In the genomic region with DNA sequence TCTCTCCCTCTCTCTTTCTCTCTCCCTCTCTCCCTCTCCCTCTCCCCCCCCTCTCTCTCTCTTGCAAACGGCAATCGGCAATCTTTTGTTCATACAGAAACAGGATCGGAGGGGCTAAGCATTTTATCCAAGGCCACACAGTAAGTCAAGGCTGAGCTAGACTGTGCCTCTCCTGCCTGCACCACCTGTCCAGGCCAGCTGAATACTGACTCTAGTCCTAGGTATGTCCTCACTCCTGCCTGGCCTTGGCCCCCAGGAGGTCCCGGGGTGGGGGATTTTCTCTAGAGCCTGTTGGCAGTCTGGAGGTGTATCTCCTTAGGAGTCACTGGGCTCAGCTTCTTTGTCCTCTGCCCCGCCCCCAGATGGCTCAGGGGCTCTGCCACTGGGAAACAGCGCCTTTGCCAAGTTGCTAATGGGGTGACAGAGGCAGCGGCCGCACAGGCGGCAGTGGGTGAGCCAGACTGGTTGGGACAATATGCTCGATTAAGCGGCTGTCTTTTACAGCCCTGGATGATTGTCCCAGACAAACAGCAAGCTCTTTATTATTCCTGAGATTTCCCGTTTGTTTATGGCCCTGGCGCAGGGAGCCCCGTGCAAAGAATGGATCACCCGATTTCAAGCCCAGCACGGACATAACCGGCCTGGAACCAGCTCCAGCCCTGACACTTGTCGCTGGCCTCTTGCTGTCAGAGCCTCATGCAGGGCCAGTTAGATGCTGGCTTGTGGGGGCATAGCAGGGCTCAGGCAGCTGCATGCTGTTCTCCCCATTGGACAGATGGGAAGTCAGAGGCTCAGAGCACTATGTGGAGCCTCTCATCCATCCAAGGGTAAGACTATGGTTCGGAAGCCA, we compare ENCODE assay signal across 9 mouse cellular contexts. TPM values are rescaled to one million over a fixed set of nuclear protein-coding genes. Genes with fewer than 3 reads are reported as not detected.
DNase-seq lines count a peak whose midpoint lies in the region; ATAC-seq and TF ChIP-seq lines count a peak whose summit lies in the region.
"Had no signal": no experiment of that assay in that cellular context is flagged by ENCODE, and none has a peak within 500 bp of the region (broad histone marks: within the 10 kb centered on the region; RNA-seq: fewer than 3 reads in every experiment).

No protein-coding gene starts in this region.

- H3K27me3 ChIP-seq in forebrain, postnatal 0 days (ENCODE audit: insufficient read depth, low read length): no peaks in the 10 kb centered on the region
- H3K27me3 ChIP-seq in midbrain, embryonic 12.5 days: no peaks in the 10 kb centered on the region

- H3K9me3 ChIP-seq in forebrain, postnatal 0 days (ENCODE audit: low read length): no peaks in the 10 kb centered on the region
- H3K9me3 ChIP-seq in midbrain, embryonic 12.5 days: no peaks in the 10 kb centered on the region

- WGBS in forebrain, postnatal 0 days: 18% methylated on average over 19 of the region's 19 CpGs
- WGBS in midbrain, embryonic 12.5 days: 30% methylated on average over 19 of the region's 19 CpGs

- no peaks in the 10 kb centered on the region for H3K4me1 ChIP-seq in forebrain, postnatal 0 days (ENCODE audit: insufficient read depth)
- peaks cover 9% of the 10 kb centered on the region for H3K4me1 ChIP-seq in midbrain, embryonic 12.5 days

- TF ChIP-seq CTCF in layer of hippocampus, adult 2 months (conservative IDR thresholded peaks at IDR 0.05): no peak
- TF ChIP-seq CTCF in forebrain, postnatal 0 days (IDR thresholded peaks at IDR 0.05; ENCODE audit: low read depth): no peak

- H3K9ac ChIP-seq in forebrain, postnatal 0 days: no peak overlapping the region
- H3K9ac ChIP-seq in midbrain, embryonic 12.5 days (replicated peaks): peak overlapping the region; percentile 21; the same call in 1 of the 2 replicates

- ATAC-seq in forebrain, postnatal 0 days: peak; percentile 77
- peak; percentile 41; the same call in 1 of the 2 replicates for ATAC-seq in midbrain, embryonic 12.5 days (ENCODE audit: low FRiP score, low read depth)

- no peak overlapping the region for H3K4me2 ChIP-seq in forebrain, postnatal 0 days (ENCODE audit: low read depth)
- H3K4me2 ChIP-seq in midbrain, embryonic 12.5 days (replicated peaks): peak overlapping the region; percentile 8; the same call in 1 of the 2 replicates

- H3K27ac ChIP-seq in layer of hippocampus, adult 2 months: 0 out of 2 replicates have a peak overlapping the region, but pooled peaks have one; percentile 11
- H3K27ac ChIP-seq in forebrain, postnatal 0 days (ENCODE audit: low read depth, low read length): no peak overlapping the region
- H3K27ac ChIP-seq in midbrain, embryonic 12.5 days (replicated peaks): peak overlapping the region; percentile 22
- H3K27ac ChIP-seq: macrophage had no signal

- DNase-seq in layer of hippocampus, adult 2 months (ENCODE audit: low spot score in 2 of 2): no peak
- no peak for DNase-seq in layer of hippocampus, adult 18-20 months (ENCODE audit: low spot score in 2 of 2)
- DNase-seq in adrenal gland, postnatal 36 days: peak; percentile 47 to 55
- DNase-seq in forebrain, postnatal 0 days: peak; percentile 71
- no peak for DNase-seq in urinary bladder, postnatal 14 days (ENCODE audit: low spot score)
- no peak for DNase-seq in right cerebral cortex, postnatal 25 days
- DNase-seq: kidney, postnatal 25 days had no signal

- no peak overlapping the region for H3K4me3 ChIP-seq in layer of hippocampus, adult 2 months
- no peak overlapping the region for H3K4me3 ChIP-seq in forebrain, postnatal 0 days (ENCODE audit: low read depth, low read length)
- no peak overlapping the region for H3K4me3 ChIP-seq in midbrain, embryonic 12.5 days

- H3K36me3 ChIP-seq in forebrain, postnatal 0 days (ENCODE audit: insufficient read depth): 0 out of 2 replicates have a peak, but pooled peaks cover 6% of the 10 kb centered on the region
- H3K36me3 ChIP-seq in midbrain, embryonic 12.5 days: no peaks in the 10 kb centered on the region

RNA-seq across cellular contexts. Expression of gene Selenon, which starts 15.6 kb away (rescaled TPM):
- 10 to 100 TPM; 17.3 to 19.7 TPM for total RNA-seq in layer of hippocampus, adult 2 months (2021)
- total RNA-seq in layer of hippocampus, adult 18-20 months (2021): 10 to 100 TPM; 18.1 to 20.0 TPM
- 10 to 100 TPM; 28.8 to 36.9 TPM for total RNA-seq in adrenal gland, postnatal 36 days (2021)
- 17.1 and 17.9 TPM in 2 replicates for total RNA-seq in forebrain, postnatal 0 days (2014; rRNA removed)
- 11.8 and 13.4 TPM in 2 replicates for polyA plus RNA-seq in forebrain, postnatal 0 days (2015; fragmentation: Nextera tagmentation; extraction: Ambion mirVana)
- 15.0 and 15.1 TPM in 2 replicates for polyA plus RNA-seq in midbrain, embryonic 12.5 days (2016; fragmentation: Nextera tagmentation; extraction: Ambion mirVana)

RNA-seq across cellular contexts. Expression of gene Mtfr1l, which starts 32.4 kb away (rescaled TPM):
- total RNA-seq in layer of hippocampus, adult 2 months (2021): 10 to 100 TPM; 69.3 to 72.5 TPM
- 10 to 100 TPM; 69.0 to 70.7 TPM for total RNA-seq in layer of hippocampus, adult 18-20 months (2021)
- total RNA-seq in adrenal gland, postnatal 36 days (2021): 100 to 1,000 TPM; 128 to 136 TPM
- total RNA-seq in forebrain, postnatal 0 days (2014; rRNA removed): 116 and 119 TPM in 2 replicates
- polyA plus RNA-seq in forebrain, postnatal 0 days (2015; fragmentation: Nextera tagmentation; extraction: Ambion mirVana): 191 and 194 TPM in 2 replicates
- polyA plus RNA-seq in midbrain, embryonic 12.5 days (2016; fragmentation: Nextera tagmentation; extraction: Ambion mirVana): 127 and 133 TPM in 2 replicates

RNA-seq across cellular contexts. Expression of gene Aunip, which starts 56.8 kb away (rescaled TPM):
- total RNA-seq in layer of hippocampus, adult 2 months (2021): under 1 TPM; 0.56 to 0.67 TPM
- under 1 TPM; 0.36 to 0.57 TPM for total RNA-seq in layer of hippocampus, adult 18-20 months (2021)
- 1 to 10 TPM; 1.7 to 2.5 TPM for total RNA-seq in adrenal gland, postnatal 36 days (2021)
- total RNA-seq in forebrain, postnatal 0 days (2014; rRNA removed): 1.2 and 1.8 TPM in 2 replicates
- polyA plus RNA-seq in forebrain, postnatal 0 days (2015; fragmentation: Nextera tagmentation; extraction: Ambion mirVana): 1.1 and 1.3 TPM in 2 replicates
- 11.2 and 11.5 TPM in 2 replicates for polyA plus RNA-seq in midbrain, embryonic 12.5 days (2016; fragmentation: Nextera tagmentation; extraction: Ambion mirVana)

Comparison
In these comparisons a context has a peak if more than half of its experiments do, and no peak if none do; other contexts are left out.
1. DNase-seq: peak in adrenal gland, postnatal 36 days (2 of 2) and forebrain, postnatal 0 days (single experiment); none in layer of hippocampus, adult 2 months (0 of 2), layer of hippocampus, adult 18-20 months (0 of 2), urinary bladder, postnatal 14 days (single experiment) and right cerebral cortex, postnatal 25 days (single experiment).